Mouse (Mus musculus) stomach, postnatal 0 days (tissue): Measurements from ENCODE around the gene Prkaa2. TPM values are rescaled to one million over a fixed set of nuclear protein-coding genes. Genes with fewer than 3 reads are reported as not detected.
A peak's percentile ranks its signal among the peaks of the same experiment; 100 is the strongest.

Experiments
- ATAC-seq: fragments of 200-750 bp; cut with Nextera tagmentation; 2 replicates; pipeline ENCODE4 v1.8.0; 2017; ENCODE audit not compliant: low FRiP score, low TSS enrichment
- DNase-seq: peaks from one replicate; pipeline ENCODE4 v3.0.0-alpha.2; 2016; ENCODE audit warnings: low spot score
- H3K27ac ChIP-seq: fragments of 300-500 bp; sonication (generic); replicated peaks from 2 replicates; pipeline ENCODE4 v1.5.1; 2014; ENCODE audit warnings: mild to moderate bottlenecking, control low read depth
- H3K27me3 ChIP-seq: fragments of 300-500 bp; sonication (generic); 2 replicates; pipeline ENCODE4 v1.6.1; 2014; ENCODE audit warnings: low read length; ENCODE audit not compliant: control insufficient read depth, insufficient read depth
- H3K36me3 ChIP-seq: fragments of 300-500 bp; sonication (generic); 2 replicates; pipeline ENCODE4 v1.6.1; 2014; ENCODE audit warnings: low read length, mixed read lengths; ENCODE audit not compliant: control insufficient read depth, insufficient read depth
- H3K4me1 ChIP-seq: fragments of 300-500 bp; sonication (generic); replicated peaks from 2 replicates; pipeline ENCODE4 v1.6.1; 2014; ENCODE audit warnings: antibody characterized with exemption; ENCODE audit not compliant: control insufficient read depth, insufficient read depth
- H3K4me2 ChIP-seq: fragments of 300-500 bp; sonication (generic); replicated peaks from 2 replicates; pipeline ENCODE4 v1.6.1; 2014; ENCODE audit warnings: low read depth, mild to moderate bottlenecking, control low read depth, moderate library complexity
- H3K4me3 ChIP-seq: fragments of 300-500 bp; sonication (generic); 2 replicates; pipeline ENCODE4 v1.5.1; 2014; ENCODE audit warnings: low read depth, low read length, control low read depth
- H3K9ac ChIP-seq: fragments of 300-500 bp; sonication (generic); 2 replicates; pipeline ENCODE4 v1.6.1; 2014; ENCODE audit warnings: mild to moderate bottlenecking, low read length, control low read depth, mixed read lengths
- H3K9me3 ChIP-seq: fragments of 300-500 bp; sonication (generic); 2 replicates; pipeline ENCODE4 v1.6.1; 2016; ENCODE audit warnings: low read length; ENCODE audit not compliant: control insufficient read depth
- CTCF ChIP-seq: IDR thresholded peaks from 2 replicates; pipeline ENCODE4 v1.5.1; 2016; ENCODE audit warnings: antibody characterized with exemption, low read depth, mild to moderate bottlenecking, moderate library complexity
- EP300 ChIP-seq: optimal IDR thresholded peaks from 2 replicates; pipeline ENCODE3; 2016; ENCODE audit warnings: antibody characterized with exemption
- WGBS: fragments of 180-500 bp; shearing (Covaris S2); extraction: QIAGEN DNeasy Blood & Tissue Kit; methylation state at CpG from one replicate; pipeline ENCODE4 v1.1.7; 2014; 5-methylcytosine and 5-hydroxymethylcytosine counted together
- polyA plus RNA-seq: library from polyadenylated mRNA; unstranded; fragments of >200 nt; fragmentation: Nextera tagmentation; extraction: Ambion mirVana; gene quantifications from 2 replicates; pipeline ENCODE4 v1.2.1, GENCODE M21; 2015

Gene Prkaa2
- 3.6 and 4.5 TPM in 2 replicates for polyA plus RNA-seq

GRCm38 (mm10) chr4:105109199-105109989 lies at the start of gene Prkaa2:
Gene Prkaa2 (minus strand): TSS chr4:105109890.
- no peak; the same call in 1 of the 2 replicates for TF ChIP-seq CTCF
- no peak for TF ChIP-seq EP300
- Histone ChIP-seq H3K9me3 (no peaks in the 10 kb centered on the region), H3K36me3 (no peaks in the 10 kb centered on the region), H3K4me3 (peak within 1 kb of the TSS; percentile 75), H3K4me2 (peak within 1 kb of the TSS; percentile 98), H3K4me1 (0 out of 2 replicates have a peak, but pooled peaks cover 3% of the 10 kb centered on the region), H3K9ac (peak within 1 kb of the TSS; percentile 78), H3K27ac (peak within 1 kb of the TSS; percentile 73), H3K27me3 (no peaks in the 10 kb centered on the region)
- ATAC-seq (peak; percentile 92), DNase-seq (peak; percentile 80)
- under 1% methylated on average over 50 of the region's 80 CpGs for WGBS

GRCm38 (mm10) chr4:105159531-105159870 lies 49.8 kb upstream of the Prkaa2 start:
- no peaks in the 10 kb centered on the region for H3K4me1 ChIP-seq
- peak overlapping the region; percentile 69 for H3K4me2 ChIP-seq
- no peaks in the 10 kb centered on the region for H3K9me3 ChIP-seq
- H3K27ac ChIP-seq, result no peak overlapping the region
- TF ChIP-seq EP300 (no peak), CTCF (no peak)
- ATAC-seq (no peak), DNase-seq (no peak)
- H3K36me3 ChIP-seq, result no peaks in the 10 kb centered on the region
- H3K4me3 ChIP-seq, result peak overlapping the region; percentile 88
- peak overlapping the region; percentile 91 for H3K9ac ChIP-seq
- 34% methylated on average over 6 of the region's 6 CpGs for WGBS
- no peaks in the 10 kb centered on the region for H3K27me3 ChIP-seq

DNA sequence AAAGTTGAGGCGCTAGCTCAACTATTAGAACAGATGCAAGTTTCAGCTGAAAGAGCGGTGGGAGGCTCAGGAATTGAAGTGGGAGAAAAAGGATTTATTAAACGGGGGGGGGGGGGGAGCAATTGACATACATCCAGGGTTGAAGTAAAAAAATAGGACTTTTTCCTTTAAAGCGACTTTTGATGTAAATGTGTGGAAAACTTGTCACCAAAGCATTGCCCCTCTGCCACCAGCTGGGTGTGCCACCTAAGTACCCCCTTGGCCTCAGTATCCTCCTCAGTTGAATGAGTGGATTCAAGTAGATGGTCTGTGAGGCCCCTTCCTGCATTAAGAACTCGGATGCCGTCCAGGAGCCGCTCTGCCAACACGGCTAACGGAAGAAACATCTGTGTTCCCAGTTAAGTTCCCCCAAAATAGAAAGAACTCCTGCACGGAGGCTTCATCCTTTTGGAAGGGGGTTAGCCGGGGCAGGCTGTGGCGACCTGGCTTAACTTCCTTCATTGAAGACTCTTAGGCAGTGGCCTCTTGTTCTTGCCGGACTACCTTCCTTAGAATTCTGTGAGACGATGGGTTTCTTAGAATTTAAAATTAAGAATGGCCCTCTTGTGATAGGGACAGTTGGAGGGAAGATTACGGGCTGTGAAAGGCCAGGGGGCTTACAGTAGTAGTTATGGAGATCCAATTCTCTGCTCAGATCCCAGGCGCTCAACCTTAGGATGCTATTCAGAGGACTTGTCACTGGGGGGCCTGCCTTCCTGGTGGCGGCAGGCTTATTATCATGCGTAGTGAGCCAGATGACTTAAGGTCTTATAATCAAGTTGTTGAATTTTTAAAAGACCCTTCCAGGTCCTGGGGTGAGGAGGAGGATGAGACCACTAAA lies 49.2 kb upstream of the Prkaa2 start:
- Histone ChIP-seq H3K36me3 (no peaks in the 10 kb centered on the region), H3K9ac (peak overlapping the region; percentile 91), H3K4me1 (no peaks in the 10 kb centered on the region), H3K27me3 (no peaks in the 10 kb centered on the region), H3K27ac (peak overlapping the region; percentile 95), H3K4me2 (peak overlapping the region; percentile 69), H3K9me3 (no peaks in the 10 kb centered on the region), H3K4me3 (peak overlapping the region; percentile 88)
- TF ChIP-seq CTCF (peak; percentile 59), EP300 (no peak)
- peak; percentile 24 for DNase-seq
- ATAC-seq, result no peak
- 5% methylated on average over 17 of the region's 18 CpGs for whole genome bisulfite sequencing

DNA sequence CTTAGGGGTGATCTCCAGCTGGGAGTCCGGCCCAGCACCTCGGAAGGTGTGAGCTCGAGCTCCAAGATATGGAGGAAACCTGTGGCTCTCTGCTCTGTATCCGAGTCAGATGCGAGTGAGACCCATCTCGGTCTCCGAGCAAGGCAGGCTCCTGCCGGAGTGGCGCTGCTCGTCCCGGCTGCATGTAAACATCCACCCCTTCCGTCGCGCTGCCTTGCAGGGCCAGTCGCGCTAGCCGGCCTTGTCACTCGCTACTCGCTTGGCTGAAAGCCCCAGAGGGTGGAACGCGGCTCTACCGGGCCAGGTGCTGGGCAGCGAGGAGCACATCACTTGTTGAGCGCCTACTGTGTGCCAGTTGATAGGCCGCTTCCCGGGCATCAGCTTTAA lies 48.5 kb upstream of the Prkaa2 start:
- ATAC-seq (peak; percentile 82), DNase-seq (peak; percentile 87)
- peak overlapping the region; percentile 69 for H3K4me2 ChIP-seq
- H3K9ac ChIP-seq, result peak overlapping the region; percentile 91
- TF ChIP-seq CTCF, result peak; percentile 59
- TF ChIP-seq EP300, result no peak
- peak overlapping the region; percentile 95 for H3K27ac ChIP-seq
- peak overlapping the region; percentile 88 for H3K4me3 ChIP-seq
- H3K27me3 ChIP-seq, result no peaks in the 10 kb centered on the region
- no peaks in the 10 kb centered on the region for H3K9me3 ChIP-seq
- no peaks in the 10 kb centered on the region for H3K4me1 ChIP-seq
- WGBS, result under 1% methylated on average over 26 of the region's 26 CpGs
- no peaks in the 10 kb centered on the region for H3K36me3 ChIP-seq

DNA sequence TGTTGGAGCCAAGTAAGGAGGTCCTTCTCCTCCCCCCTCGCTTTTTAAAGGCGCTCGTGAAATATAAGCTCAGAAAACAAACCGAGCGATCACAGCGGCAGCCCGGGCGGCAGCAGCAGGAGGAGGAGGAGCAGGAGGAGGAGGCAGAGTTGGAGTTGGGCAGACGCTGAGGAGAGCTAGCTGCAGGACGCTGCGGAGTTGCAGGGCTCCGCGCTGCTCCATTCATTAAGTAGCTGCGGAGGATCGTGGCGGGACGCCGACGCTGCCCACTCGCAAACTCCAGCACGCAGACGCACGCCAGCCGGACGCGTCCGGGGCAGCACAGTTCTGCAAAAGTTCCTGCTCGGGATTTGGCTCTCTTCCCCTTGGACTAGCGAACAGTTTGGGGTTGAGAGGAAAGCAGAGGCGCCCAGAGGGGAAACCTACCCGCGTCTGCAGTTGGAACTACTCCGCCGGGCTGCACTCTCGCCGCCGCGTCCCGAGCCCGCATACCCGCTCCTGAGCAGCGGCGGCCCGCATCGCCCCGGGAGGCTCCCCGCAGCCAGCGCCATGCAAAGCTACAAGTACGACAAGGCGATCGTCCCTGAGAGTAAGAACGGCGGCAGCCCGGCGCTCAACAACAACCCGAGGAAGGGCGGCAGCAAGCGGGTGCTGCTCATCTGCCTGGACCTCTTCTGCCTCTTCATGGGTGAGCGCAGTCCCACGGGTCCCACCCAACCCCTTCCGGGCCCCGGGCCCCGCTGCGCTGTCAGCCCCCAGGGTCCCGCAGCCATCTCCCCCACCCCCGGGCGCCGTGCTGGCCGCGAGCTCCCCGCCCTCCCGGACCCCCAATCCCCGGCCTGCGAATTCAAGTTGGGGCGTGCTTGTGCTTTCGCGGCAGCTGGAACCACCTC lies 47.8 kb upstream of the Prkaa2 start, which contains the start of gene Plpp3:
Plpp3 (plus strand) TSS at position 72 of the 893 bp plus-strand sequence.
- Histone ChIP-seq H3K27me3 (no peaks in the 10 kb centered on the region), H3K27ac (peak within 1 kb of the TSS; percentile 95), H3K9me3 (no peaks in the 10 kb centered on the region), H3K4me3 (peak within 1 kb of the TSS; percentile 88), H3K4me2 (peak within 1 kb of the TSS; percentile 69), H3K36me3 (no peaks in the 10 kb centered on the region), H3K4me1 (no peaks in the 10 kb centered on the region), H3K9ac (peak within 1 kb of the TSS; percentile 91)
- under 1% methylated on average over 74 of the region's 77 CpGs for WGBS
- peak; percentile 85 for ATAC-seq
- TF ChIP-seq CTCF (no peak), EP300 (no peak)
- DNase-seq, result peak; percentile 82
